Mouse (Mus musculus) kidney, postnatal 25 days (tissue): ENCODE measurements around the gene Olfr608.
"Not testable (repeated sequence)": the region's sequence is repeated elsewhere in the genome, so short reads cannot be mapped to it uniquely, and the experiment has no call there.

Experiments
- DNase-seq, 2 experiments: peaks; one replicate each; pipeline ENCODE4 v3.0.0; 2021; ENCODE audit warnings: mixed read lengths in 2 of 2

The Olfr608 gene

DNA sequence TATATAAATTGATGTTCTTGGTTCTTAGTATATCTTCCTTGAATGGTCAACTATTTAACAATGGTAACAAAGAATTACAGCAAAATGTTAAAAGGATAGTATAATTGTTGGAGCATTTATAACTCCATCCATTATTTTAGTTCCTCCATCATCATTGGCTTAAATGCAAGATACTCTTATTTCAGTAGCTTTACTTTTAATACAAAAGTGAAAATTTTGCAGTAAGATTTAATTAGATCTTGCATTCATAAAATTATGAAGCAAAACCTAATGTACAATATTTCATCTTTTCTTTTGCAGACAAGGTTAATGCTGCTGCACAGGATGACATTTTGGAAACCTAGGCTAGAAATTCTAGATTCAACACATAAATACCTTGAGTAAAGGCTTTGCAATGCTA, at the start of gene Olfr608:
Olfr608 (plus strand) TSS at position 301 of the 400 bp plus-strand sequence.
- DNase-seq, result no peak

DNA sequence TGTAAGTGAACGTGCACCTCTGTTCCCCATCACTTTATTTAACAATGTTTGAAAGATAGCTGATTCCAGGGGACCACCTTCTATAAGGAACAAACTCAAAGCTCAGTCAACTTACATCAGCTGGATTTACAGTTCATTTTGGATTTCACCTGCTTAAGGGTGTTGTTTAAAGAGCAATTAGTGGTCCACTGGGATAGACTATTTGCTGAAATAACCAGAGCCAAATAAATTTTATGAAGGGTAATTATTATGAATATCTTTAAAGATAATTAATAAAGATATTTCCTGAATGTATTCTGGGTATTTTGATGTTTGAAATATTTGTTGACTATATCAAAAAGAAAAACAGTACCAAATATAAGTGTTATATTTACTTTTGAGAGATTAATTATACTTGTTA, 24.3 kb upstream of the Olfr608 start, which contains the start of gene Olfr605:
Olfr605 (minus strand) TSS at position 101 of the 400 bp plus-strand sequence.
- DNase-seq, result no peak

GRCm38 (mm10) chr7:103448746-103449145, 20.9 kb upstream of the Olfr608 start, which contains the start of gene Olfr606:
TSS of gene Olfr606 (plus strand) at chr7:103449046.
- DNase-seq, result no peak

GRCm38 (mm10) chr7:103460590-103460989, 9.1 kb upstream of the Olfr608 start:
- no peak for DNase-seq

GRCm38 (mm10) chr7:103477106-103477505, 7.4 kb downstream of the Olfr608 start:
- not testable (repeated sequence) for DNase-seq

- no peak for DNase-seq
These were observed 28.3 kb downstream of the Olfr608 start, which contains the start of gene Olfr609 for GRCm38 (mm10) chr7:103497962-103498361. TSS of gene Olfr609 (minus strand) at chr7:103498062.

GRCm38 (mm10) chr7:103512022-103512421, 42.3 kb downstream of the Olfr608 start, which contains the start of gene Olfr610:
TSS of gene Olfr610 (minus strand) at chr7:103512122.
- no peak for DNase-seq

GRCm38 (mm10) chr7:103520746-103521145, 51.1 kb downstream of the Olfr608 start, which contains the start of gene Olfr611:
TSS of gene Olfr611 (minus strand) at chr7:103520846.
- DNase-seq, result not testable (repeated sequence)
